Mouse (Mus musculus) heart, embryonic 14.5 days (tissue): Measurements from ENCODE around the gene Ccdc117. TPM values are rescaled to one million over a fixed set of nuclear protein-coding genes. Genes with fewer than 3 reads are reported as not detected.
"Not testable (repeated sequence)": the region's sequence is repeated elsewhere in the genome, so short reads cannot be mapped to it uniquely, and the experiment has no call there.

ENCODE experiments used
- ATAC-seq: fragments of 200-750 bp; cut with Nextera tagmentation; 2 replicates; pipeline ENCODE4 v1.8.0; 2017; ENCODE audit warnings: low read depth, moderate TSS enrichment; ENCODE audit not compliant: insufficient number of reproducible peaks, insufficient read depth, low FRiP score
- H3K27ac ChIP-seq, 2 experiments: fragments of 200-500 bp in 1 of 2; fragments of 300-500 bp in 1 of 2; sonication (generic) in 1 of 2; replicated peaks in 1 of 2; 2 replicates each; pipeline ENCODE4 v1.5.1; 2012 to 2014; ENCODE audit warnings: low read depth in 2 of 2, low read length in 2 of 2, control low read depth in 1 of 2, mild to moderate bottlenecking in 1 of 2, mixed read lengths in 1 of 2; ENCODE audit not compliant: control insufficient read depth in 1 of 2, insufficient read depth in 1 of 2
- H3K27me3 ChIP-seq: fragments of 300-500 bp; sonication (generic); 2 replicates; pipeline ENCODE4 v1.6.1; 2014; ENCODE audit warnings: mild to moderate bottlenecking, low read length, control low read depth; ENCODE audit not compliant: control insufficient read depth, insufficient read depth
- H3K36me3 ChIP-seq: fragments of 300-500 bp; sonication (generic); 2 replicates; pipeline ENCODE4 v1.6.1; 2014; ENCODE audit warnings: mild to moderate bottlenecking, control low read depth, low read length, mixed read lengths; ENCODE audit not compliant: control insufficient read depth, insufficient read depth
- H3K4me1 ChIP-seq, 2 experiments: fragments of 200-500 bp in 1 of 2; fragments of 300-500 bp in 1 of 2; sonication (generic) in 1 of 2; 2 replicates each; pipeline ENCODE4 v1.6.1; 2012 to 2014; ENCODE audit warnings: low read length in 2 of 2, control low read depth in 1 of 2, mixed read lengths in 1 of 2; ENCODE audit not compliant: control insufficient read depth in 2 of 2, insufficient read depth in 2 of 2
- H3K4me2 ChIP-seq: fragments of 300-500 bp; sonication (generic); 2 replicates; pipeline ENCODE4 v1.6.1; 2014; ENCODE audit warnings: mild to moderate bottlenecking, low read length
- H3K4me3 ChIP-seq, 2 experiments: fragments of 200-500 bp in 1 of 2; fragments of 300-500 bp in 1 of 2; sonication (generic) in 1 of 2; 2 replicates each; pipeline ENCODE4 v1.5.1; 2012 to 2014; ENCODE audit warnings: low read length in 2 of 2, mild to moderate bottlenecking in 2 of 2, control low read depth in 1 of 2, low read depth in 1 of 2, moderate library complexity in 1 of 2; ENCODE audit not compliant: control insufficient read depth in 1 of 2, insufficient read depth in 1 of 2
- H3K9ac ChIP-seq: fragments of 300-500 bp; sonication (generic); 2 replicates; pipeline ENCODE4 v1.6.1; 2014; ENCODE audit warnings: mild to moderate bottlenecking, low read length
- H3K9me3 ChIP-seq: fragments of 300-500 bp; sonication (generic); 2 replicates; pipeline ENCODE4 v1.6.1; 2016; ENCODE audit warnings: low read length, control low read depth; ENCODE audit not compliant: control insufficient read depth
- WGBS: fragments of 180-500 bp; shearing (Covaris S2); extraction: QIAGEN DNeasy Blood & Tissue Kit; methylation state at CpG from one replicate; pipeline ENCODE4 v1.1.7; 2014; 5-methylcytosine and 5-hydroxymethylcytosine counted together
- polyA plus RNA-seq: library from polyadenylated mRNA; unstranded; fragments of >200 nt; fragmentation: Nextera tagmentation; extraction: Ambion mirVana; gene quantifications from 2 replicates; pipeline ENCODE4 v1.2.1, GENCODE M21; 2014

Gene Ccdc117
- polyA plus RNA-seq, 1 experiment from 2014 or later, result 12.5 TPM

DNA sequence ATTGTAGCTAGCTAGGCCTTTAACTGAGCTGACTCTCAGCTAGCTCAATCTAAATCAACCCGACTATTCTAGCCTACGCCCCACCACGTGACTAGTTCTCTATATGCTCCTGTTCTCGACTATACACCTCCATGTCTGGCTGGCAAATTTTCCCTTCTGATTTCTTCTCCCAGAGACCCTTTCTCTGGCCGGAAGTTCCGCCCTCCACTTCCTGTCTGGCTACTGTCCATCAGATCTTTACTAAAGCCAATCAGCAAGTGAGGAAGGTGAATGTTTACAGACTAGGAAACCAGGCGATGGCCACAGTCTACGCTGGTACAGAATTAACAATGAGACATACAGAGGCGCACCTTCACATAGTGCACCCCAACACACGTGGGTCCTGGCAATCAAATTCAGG is 52.6 kb downstream of the Ccdc117 start:
- H3K4me1 ChIP-seq, H3K9me3 ChIP-seq, ATAC-seq: not testable (repeated sequence)

DNA sequence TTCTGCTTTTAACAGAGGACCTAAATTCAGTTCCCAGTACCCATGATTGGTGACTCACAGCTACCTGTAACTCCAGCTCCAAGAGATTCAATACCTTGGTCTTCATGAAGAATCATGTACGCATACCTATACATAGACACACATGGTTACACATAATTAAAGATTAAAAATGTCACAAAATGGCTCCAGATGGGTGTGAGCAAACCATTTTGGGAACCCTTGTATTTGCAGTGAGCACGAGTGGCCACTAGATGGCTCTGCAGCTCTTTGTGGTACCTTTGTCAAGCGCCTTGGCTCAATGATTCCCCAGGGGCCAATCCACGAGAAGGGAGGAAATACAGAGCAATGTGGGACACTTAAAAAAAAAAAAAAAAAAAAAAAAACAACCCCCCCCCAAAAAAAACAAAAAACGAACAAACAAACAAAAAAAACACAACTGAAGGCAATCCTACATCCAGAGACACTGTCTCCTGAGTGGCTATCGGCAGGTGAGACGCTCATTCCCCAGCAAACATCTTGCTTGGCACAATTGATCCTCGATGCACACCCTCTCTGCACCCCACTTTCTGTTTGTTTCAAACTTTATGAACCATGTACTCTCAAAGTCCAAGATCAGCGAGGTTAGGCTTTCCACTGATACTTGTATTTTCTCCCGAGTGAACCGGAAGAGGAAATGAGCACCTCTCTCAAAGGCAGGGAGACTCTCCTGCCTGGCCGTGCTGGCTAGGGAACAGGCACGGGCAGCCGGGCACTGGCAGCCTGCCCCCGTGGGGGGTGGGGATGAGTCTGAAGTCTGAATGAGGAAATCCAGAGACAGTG is 56.6 kb downstream of the Ccdc117 start:
- ATAC-seq, result peak; percentile 43; the same call in 1 of the 2 replicates
- Histone ChIP-seq H3K9me3 (no peaks in the 10 kb centered on the region), H3K4me1 (peaks cover 0 to 2% of the 10 kb centered on the region in 2 experiments; a peak in 1 of 4 replicates), H3K4me3 (peak overlapping the region; percentile 37 to 46), H3K27me3 (no peaks in the 10 kb centered on the region), H3K9ac (peak overlapping the region; percentile 60), H3K36me3 (no peaks in the 10 kb centered on the region), H3K4me2 (peak overlapping the region; percentile 69), H3K27ac (peak overlapping the region; percentile 33 to 39; a peak in 2 of 4 replicates)
- 12% methylated on average over 15 of the region's 15 CpGs for WGBS

More for the DNA sequence above, 52.6 kb downstream of the Ccdc117 start:
- H3K36me3 ChIP-seq, H3K27me3 ChIP-seq, H3K4me2 ChIP-seq, H3K27ac ChIP-seq, H3K9ac ChIP-seq, H3K4me3 ChIP-seq: not testable (repeated sequence)
- WGBS, result 82% methylated on average over 10 of the region's 10 CpGs

DNA sequence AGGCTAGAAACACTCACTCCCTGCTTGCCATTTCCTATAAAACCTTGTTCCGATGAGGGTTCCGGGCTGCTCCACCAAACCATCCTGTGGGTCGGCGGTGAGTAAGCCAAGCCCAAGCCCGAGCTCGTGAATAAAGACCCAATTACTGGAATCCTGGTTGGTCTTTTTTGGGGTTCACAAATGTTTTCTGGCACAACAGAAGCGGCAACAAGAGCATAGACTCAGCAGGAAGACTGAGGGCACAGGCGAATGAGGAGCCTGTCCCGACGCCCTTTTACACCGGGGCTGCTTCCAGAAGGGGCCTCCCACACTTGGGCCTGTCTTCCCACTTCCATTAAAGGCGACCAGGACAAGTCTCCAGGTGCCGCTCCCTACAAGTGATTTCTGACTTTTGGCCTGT is 59.4 kb downstream of the Ccdc117 start:
- H3K4me3 ChIP-seq, result no peak overlapping the region
- H3K4me2 ChIP-seq, result no peak overlapping the region
- H3K9me3 ChIP-seq, result no peaks in the 10 kb centered on the region
- ATAC-seq, result no peak
- H3K4me1 ChIP-seq, result peaks cover 0 to 2% of the 10 kb centered on the region in 2 experiments; a peak in 1 of 4 replicates
- 86% methylated on average over 13 of the region's 13 CpGs for WGBS
- no peaks in the 10 kb centered on the region for H3K27me3 ChIP-seq
- no peak overlapping the region for H3K27ac ChIP-seq
- H3K9ac ChIP-seq, result no peak overlapping the region
- no peaks in the 10 kb centered on the region for H3K36me3 ChIP-seq

Other genes with a start within 250 kb of the Ccdc117 start
- gene Znrf3, start 97.3 kb downstream of the Ccdc117 start, polyA plus RNA-seq, result 7.2 and 7.5 TPM in 2 replicates
- 114 and 121 TPM in 2 replicates for gene Xbp1, start 21.5 kb downstream of the Ccdc117 start, polyA plus RNA-seq
- gene Ankrd36, start 27.5 kb upstream of the Ccdc117 start, polyA plus RNA-seq, result not detected in 2 replicates
- 219 and 235 TPM in 2 replicates for gene Mrps24, start 173.5 kb upstream of the Ccdc117 start, polyA plus RNA-seq
- gene Urgcp, start 220.2 kb upstream of the Ccdc117 start, polyA plus RNA-seq, result 19.9 and 22.1 TPM in 2 replicates
- 65.6 and 71.2 TPM in 2 replicates for gene Dbnl, start 246.3 kb upstream of the Ccdc117 start, polyA plus RNA-seq